ENCODE assay signal across 36 mouse cellular contexts in the genomic region with DNA sequence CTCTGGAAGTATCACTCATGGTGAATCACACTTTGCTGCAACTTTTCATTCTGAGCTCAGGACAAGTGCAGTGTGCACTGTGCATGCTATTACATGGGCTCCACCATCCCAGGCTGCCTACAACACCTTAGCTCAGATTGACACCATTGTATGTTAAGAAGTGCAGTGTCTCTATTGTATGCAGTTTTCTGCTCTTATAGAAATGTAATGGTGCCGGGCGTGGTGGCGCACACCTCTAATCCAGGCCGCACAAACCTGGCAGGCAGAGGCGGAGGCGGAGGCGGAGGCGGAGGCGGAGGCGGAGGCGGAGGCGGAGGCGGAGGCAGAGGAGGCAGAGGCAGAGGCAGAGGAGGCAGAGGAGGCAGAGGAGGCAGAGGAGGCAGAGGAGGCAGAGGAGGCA. TPM values are rescaled to one million over a fixed set of nuclear protein-coding genes. Genes with fewer than 3 reads are reported as not detected.
"Had no signal": no experiment of that assay in that cellular context is flagged by ENCODE, and none has a peak within 500 bp of the region (broad histone marks: within the 10 kb centered on the region; RNA-seq: fewer than 3 reads in every experiment).

No protein-coding gene starts in this region.

- H3K9ac ChIP-seq: heart, embryonic 13.5 days; heart, embryonic 15.5 days; hindbrain, embryonic 13.5 days; hindbrain, embryonic 15.5 days; kidney, embryonic 15.5 days; limb, embryonic 13.5 days; limb, embryonic 15.5 days; liver, embryonic 12.5 days; liver, embryonic 14.5 days had no signal

- H3K36me3 ChIP-seq: heart, embryonic 13.5 days; heart, embryonic 15.5 days; hindbrain, embryonic 13.5 days; hindbrain, embryonic 15.5 days; kidney, embryonic 15.5 days; limb, embryonic 13.5 days; limb, embryonic 15.5 days; liver, embryonic 12.5 days had no signal

- DNase-seq: gastrocnemius, adult 2 months; gastrocnemius, postnatal 10 days; gastrocnemius, postnatal 25 days; heart, adult 18-20 months; heart, postnatal 14 days; heart, postnatal 36 days; kidney, adult 11 months; kidney, adult 2 months; kidney, adult 9 months; kidney, postnatal 14 days; kidney, postnatal 36 days; layer of hippocampus, adult 9-11 months; left cerebral cortex, postnatal 4 days had no signal

- ATAC-seq: hindbrain, postnatal 0 days; intestine, embryonic 16.5 days; liver, embryonic 12.5 days had no signal

- H3K27ac ChIP-seq: gastrocnemius, adult 2 months; heart, embryonic 13.5 days; heart, embryonic 15.5 days; hindbrain, embryonic 13.5 days; hindbrain, embryonic 15.5 days; hindbrain, postnatal 0 days; kidney, embryonic 15.5 days; kidney, postnatal 0 days; limb, embryonic 13.5 days; limb, embryonic 15.5 days; liver, embryonic 12.5 days; liver, embryonic 14.5 days had no signal

- H3K9me3 ChIP-seq: heart, embryonic 13.5 days; heart, embryonic 15.5 days; hindbrain, embryonic 13.5 days; hindbrain, embryonic 15.5 days; kidney, embryonic 15.5 days; limb, embryonic 13.5 days; limb, embryonic 15.5 days; liver, embryonic 12.5 days had no signal

- H3K4me2 ChIP-seq: heart, embryonic 11.5 days; heart, embryonic 13.5 days; heart, embryonic 15.5 days; hindbrain, embryonic 13.5 days; hindbrain, embryonic 15.5 days; kidney, embryonic 15.5 days; limb, embryonic 13.5 days; limb, embryonic 15.5 days; liver, embryonic 12.5 days had no signal

- H3K4me3 ChIP-seq: gastrocnemius, adult 2 months; heart, embryonic 13.5 days; heart, embryonic 15.5 days; hindbrain, embryonic 13.5 days; hindbrain, embryonic 15.5 days; kidney, embryonic 15.5 days; limb, embryonic 13.5 days; limb, embryonic 15.5 days; liver, embryonic 12.5 days had no signal

- H3K27me3 ChIP-seq: heart, embryonic 15.5 days; hindbrain, embryonic 15.5 days; kidney, embryonic 15.5 days; limb, embryonic 13.5 days; limb, embryonic 15.5 days had no signal

- H3K4me1 ChIP-seq: heart, embryonic 13.5 days; hindbrain, embryonic 15.5 days; limb, embryonic 15.5 days had no signal

RNA-seq across cellular contexts. Expression of a gene that starts 19.8 kb away (rescaled TPM):
- total RNA-seq: gastrocnemius, adult 2 months; gastrocnemius, postnatal 10 days; gastrocnemius, postnatal 25 days; heart, adult 18-20 months; heart, postnatal 14 days; heart, postnatal 36 days; hematopoietic stem cell, adult 5-6 weeks; hindbrain, postnatal 0 days; layer of hippocampus, adult 18-20 months; layer of hippocampus, adult 8-10 months; layer of hippocampus, postnatal 14 days; left cerebral cortex, adult 8-10 months; left cerebral cortex, postnatal 10 days; left cerebral cortex, postnatal 25 days; left cerebral cortex, postnatal 4 days; liver, adult 2 months had no signal
- polyA plus RNA-seq: heart, embryonic 11.5 days; heart, postnatal 0 days; hindbrain, postnatal 0 days; kidney, postnatal 0 days; limb, embryonic 11.5 days; liver, adult 2 months had no signal
